Mouse (Mus musculus): ENCODE measurements at regions not wholly inside any gene's neighbourhood (a gene's known extent, or its start where the extent isn't known, plus 50 kb on each side); places are given as distances from the start of the nearest gene placed in this dataset.

GRCm38 (mm10) chr6:99898077-99898476 lies 171.9 kb upstream of the Prok2 start:
- DNase-seq (ENCODE audit: low read depth, low spot score), result no peak

GRCm38 (mm10) chr6:99895558-99895957 lies 169.4 kb upstream of the Prok2 start:
- DNase-seq (ENCODE audit: low read depth, low spot score), result no peak

- DNase-seq (ENCODE audit: low read depth, low spot score), result no peak
These were observed 167.7 kb upstream of the Prok2 start for GRCm38 (mm10) chr6:99893936-99894335.

- DNase-seq (ENCODE audit: low read depth, low spot score), result no peak
These were observed 166.0 kb upstream of the Prok2 start for GRCm38 (mm10) chr6:99892204-99892603.

GRCm38 (mm10) chr6:99891790-99892189 lies 165.6 kb upstream of the Prok2 start:
- no peak for DNase-seq (ENCODE audit: low read depth, low spot score)

GRCm38 (mm10) chr6:99890805-99891204 lies 164.6 kb upstream of the Prok2 start:
- no peak for DNase-seq (ENCODE audit: low read depth, low spot score)

- DNase-seq (ENCODE audit: low read depth, low spot score), result no peak
These were observed 162.9 kb upstream of the Prok2 start for GRCm38 (mm10) chr6:99889055-99889454.

- no peak for DNase-seq (ENCODE audit: low read depth, low spot score)
These were observed 161.7 kb upstream of the Prok2 start for GRCm38 (mm10) chr6:99887904-99888303.

- DNase-seq (ENCODE audit: low read depth, low spot score), result no peak
These were observed 158.6 kb upstream of the Prok2 start for GRCm38 (mm10) chr6:99884755-99885154.

- no peak for DNase-seq (ENCODE audit: low read depth, low spot score)
These were observed 157.9 kb upstream of the Prok2 start for GRCm38 (mm10) chr6:99884054-99884453.

GRCm38 (mm10) chr6:99881606-99882005 lies 155.4 kb upstream of the Prok2 start:
- DNase-seq (ENCODE audit: low read depth, low spot score), result no peak

- no peak for DNase-seq (ENCODE audit: low read depth, low spot score)
These were observed 148.7 kb upstream of the Prok2 start for GRCm38 (mm10) chr6:99874852-99875251.

GRCm38 (mm10) chr6:99874029-99874428 lies 147.8 kb upstream of the Prok2 start:
- no peak for DNase-seq (ENCODE audit: low read depth, low spot score)

GRCm38 (mm10) chr6:99866061-99866460 lies 139.9 kb upstream of the Prok2 start:
- DNase-seq (ENCODE audit: low read depth, low spot score), result no peak

GRCm38 (mm10) chr6:99864949-99865348 lies 138.8 kb upstream of the Prok2 start:
- no peak for DNase-seq (ENCODE audit: low read depth, low spot score)

- DNase-seq (ENCODE audit: low read depth, low spot score), result no peak
These were observed 137.2 kb upstream of the Prok2 start for GRCm38 (mm10) chr6:99863418-99863817.

GRCm38 (mm10) chr6:99857411-99857810 lies 131.2 kb upstream of the Prok2 start:
- no peak for DNase-seq (ENCODE audit: low read depth, low spot score)

- DNase-seq (ENCODE audit: low read depth, low spot score), result no peak
These were observed 127.5 kb upstream of the Prok2 start for GRCm38 (mm10) chr6:99853716-99854115.

GRCm38 (mm10) chr6:99850706-99851105 lies 124.5 kb upstream of the Prok2 start:
- no peak for DNase-seq (ENCODE audit: low read depth, low spot score)

- DNase-seq (ENCODE audit: low read depth, low spot score), result no peak
These were observed 119.3 kb upstream of the Prok2 start for GRCm38 (mm10) chr6:99845508-99845846.

GRCm38 (mm10) chr6:99844775-99845507 lies 118.7 kb upstream of the Prok2 start:
- no peak for DNase-seq (ENCODE audit: low read depth, low spot score)

GRCm38 (mm10) chr6:99843507-99843906 lies 117.3 kb upstream of the Prok2 start:
- DNase-seq (ENCODE audit: low read depth, low spot score), result no peak

- DNase-seq (ENCODE audit: low read depth, low spot score), result no peak
These were observed 116.5 kb upstream of the Prok2 start for GRCm38 (mm10) chr6:99842723-99843122.

GRCm38 (mm10) chr6:99840823-99841222 lies 114.6 kb upstream of the Prok2 start:
- no peak for DNase-seq (ENCODE audit: low read depth, low spot score)

Measured in retina, adult 2 months (tissue).